Mouse (Mus musculus) thymus, postnatal 0 days (tissue): ENCODE measurements around the gene Tet3. TPM values are rescaled to one million over a fixed set of nuclear protein-coding genes. Genes with fewer than 3 reads are reported as not detected.
A peak's percentile ranks its signal among the peaks of the same experiment; 100 is the strongest.

Experiments used
- DNase-seq: peaks from one replicate; pipeline ENCODE4 v3.0.0-alpha.2; 2015; ENCODE audit warnings: low spot score
- microRNA-seq: library from miRNA; unstranded; fragments of <30 nt; microRNA quantifications from one replicate; pipeline ENCODE4, GENCODE M21; 2016; ENCODE audit warnings: borderline number of aligned reads
- polyA plus RNA-seq: library from polyadenylated mRNA; unstranded; fragments of >200 nt; fragmentation: Nextera tagmentation; extraction: Ambion mirVana; gene quantifications from 2 replicates; pipeline ENCODE4 v1.2.1, GENCODE M21; 2015

Gene Tet3
- polyA plus RNA-seq, 1 experiment from 2014 or later, result 24.1 TPM

DNA sequence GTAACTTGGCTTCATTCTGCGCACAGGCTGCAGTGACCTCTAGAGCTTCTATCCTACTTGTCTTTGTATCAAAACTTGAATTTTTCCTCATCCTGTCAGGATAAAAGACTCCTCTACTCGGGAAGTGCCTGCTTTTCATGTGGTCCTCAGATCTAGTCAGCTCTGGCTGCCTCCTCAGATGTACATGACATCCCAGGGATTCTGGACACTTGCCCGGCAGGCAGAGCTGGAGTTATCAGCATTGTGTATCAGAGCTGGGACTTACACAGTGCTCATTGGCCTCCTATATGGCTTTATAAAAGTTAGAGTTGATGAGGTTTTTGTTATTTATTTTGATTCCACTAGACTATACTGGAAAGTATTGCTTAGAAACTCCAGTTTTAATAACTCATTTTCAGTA, 117.5 kb downstream of the Tet3 start:
- no peak for DNase-seq

DNA sequence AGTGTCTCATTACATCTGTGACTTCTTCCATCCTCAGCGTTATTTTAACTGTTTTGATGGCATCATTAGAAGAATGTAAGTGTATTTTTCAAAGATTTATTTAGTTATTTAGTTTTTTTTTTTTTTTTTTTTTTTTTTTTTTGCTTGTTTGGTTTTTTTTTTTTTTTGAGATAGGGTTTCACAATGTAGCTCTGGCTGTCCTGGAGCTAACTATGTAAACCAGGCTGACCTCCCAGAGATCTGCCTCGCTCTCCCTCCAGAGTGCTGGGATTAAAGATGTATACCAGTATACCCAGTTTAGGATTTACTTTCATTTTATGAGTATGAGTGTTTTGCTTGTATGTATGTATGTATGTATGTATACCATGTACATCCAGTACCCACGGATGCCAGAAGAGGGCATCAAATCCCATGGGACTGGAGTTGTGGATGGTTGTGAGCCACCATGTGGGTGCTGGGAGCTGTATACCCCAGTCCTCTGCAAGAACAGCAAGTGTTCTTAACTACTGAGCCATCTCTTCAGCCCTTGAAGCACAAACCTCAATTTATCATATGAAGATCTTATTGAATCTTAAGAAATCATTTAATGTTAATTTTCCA, 131.2 kb downstream of the Tet3 start:
- no peak for DNase-seq

DNA sequence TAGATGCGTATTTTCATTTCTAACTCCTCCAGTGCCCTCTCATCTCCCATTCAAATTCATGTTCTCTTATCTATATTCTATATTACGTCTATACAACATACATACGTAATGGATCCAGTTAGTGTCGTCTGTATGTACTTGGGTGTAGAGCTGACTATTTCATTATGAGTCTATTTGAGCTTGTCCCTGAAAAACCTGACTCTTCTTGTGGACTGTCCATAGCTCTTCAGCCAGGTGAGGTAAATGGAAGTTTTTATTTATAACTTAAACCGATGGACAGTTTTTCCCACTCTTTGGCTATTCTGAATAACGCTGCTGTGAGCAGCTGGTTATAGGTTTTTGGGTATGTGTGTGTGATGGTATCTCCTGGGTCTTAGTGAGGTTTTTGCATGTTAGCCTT, 132.1 kb downstream of the Tet3 start:
- no peak for DNase-seq

DNA sequence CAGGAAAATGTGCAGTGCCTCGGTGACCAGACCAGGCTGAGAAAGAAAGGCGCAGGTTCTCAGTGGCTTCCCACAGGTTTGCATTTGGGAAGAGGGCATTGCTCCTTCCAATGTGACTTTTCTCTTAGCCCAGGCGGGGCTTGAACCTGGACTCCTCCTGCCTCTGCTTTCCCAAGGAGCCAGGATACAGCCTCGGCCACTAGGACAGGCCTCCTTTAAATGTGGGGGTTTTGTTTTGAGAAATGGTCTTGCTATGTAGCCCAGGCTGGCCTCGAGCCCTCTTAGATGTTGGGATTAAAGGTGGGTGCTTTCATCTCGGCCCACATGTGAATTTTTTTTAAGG, 132.5 kb downstream of the Tet3 start:
- no peak for DNase-seq

DNA sequence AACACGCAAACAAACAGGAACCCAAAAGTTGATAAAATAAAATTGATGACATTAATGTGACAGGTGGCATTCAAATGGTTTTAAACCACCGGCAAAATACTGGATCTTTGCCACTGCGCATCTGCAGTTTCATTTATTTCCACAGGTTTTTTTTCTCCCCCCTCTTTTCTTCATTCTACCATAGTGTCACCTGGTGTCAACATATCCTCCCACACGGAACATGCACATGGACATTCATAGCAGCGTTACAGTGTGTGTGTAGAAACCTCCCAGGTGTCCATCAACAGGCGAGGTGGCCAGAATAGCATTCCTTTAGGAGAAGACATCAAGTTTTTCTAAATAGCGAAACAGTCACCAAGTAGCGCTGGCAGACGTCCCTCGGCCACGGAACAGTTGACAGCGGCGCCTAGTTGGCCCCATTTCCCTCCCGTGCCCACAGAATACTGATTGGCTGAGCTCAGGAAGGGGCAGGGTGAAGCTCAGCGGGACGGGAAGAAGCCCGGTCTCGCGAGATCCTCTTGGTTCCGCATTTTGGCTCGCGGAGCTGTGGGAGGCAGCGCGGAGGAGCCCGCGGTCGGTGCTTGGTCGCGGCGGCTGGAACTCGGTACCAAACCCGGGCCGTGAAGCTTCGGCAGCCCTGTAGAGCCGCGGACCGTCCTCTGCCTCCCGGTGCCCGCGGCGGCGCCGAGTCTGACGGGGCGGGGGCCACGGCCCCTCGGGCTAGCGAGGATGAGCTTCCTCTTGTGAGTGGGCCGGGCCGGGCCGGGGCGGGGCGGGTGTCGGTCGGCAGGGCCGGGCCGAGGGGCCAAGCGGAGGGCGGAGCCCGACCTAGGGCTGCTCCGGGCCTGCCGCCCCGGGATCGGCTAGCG, 133.1 kb downstream of the Tet3 start, which contains the start of the genes Mthfd2 and Mob1a:
Mthfd2 (minus strand) TSS at position 384 of the 869 bp plus-strand sequence.
Mob1a (plus strand) TSS at position 492 of the 869 bp plus-strand sequence.
- peak; percentile 97 for DNase-seq

DNA sequence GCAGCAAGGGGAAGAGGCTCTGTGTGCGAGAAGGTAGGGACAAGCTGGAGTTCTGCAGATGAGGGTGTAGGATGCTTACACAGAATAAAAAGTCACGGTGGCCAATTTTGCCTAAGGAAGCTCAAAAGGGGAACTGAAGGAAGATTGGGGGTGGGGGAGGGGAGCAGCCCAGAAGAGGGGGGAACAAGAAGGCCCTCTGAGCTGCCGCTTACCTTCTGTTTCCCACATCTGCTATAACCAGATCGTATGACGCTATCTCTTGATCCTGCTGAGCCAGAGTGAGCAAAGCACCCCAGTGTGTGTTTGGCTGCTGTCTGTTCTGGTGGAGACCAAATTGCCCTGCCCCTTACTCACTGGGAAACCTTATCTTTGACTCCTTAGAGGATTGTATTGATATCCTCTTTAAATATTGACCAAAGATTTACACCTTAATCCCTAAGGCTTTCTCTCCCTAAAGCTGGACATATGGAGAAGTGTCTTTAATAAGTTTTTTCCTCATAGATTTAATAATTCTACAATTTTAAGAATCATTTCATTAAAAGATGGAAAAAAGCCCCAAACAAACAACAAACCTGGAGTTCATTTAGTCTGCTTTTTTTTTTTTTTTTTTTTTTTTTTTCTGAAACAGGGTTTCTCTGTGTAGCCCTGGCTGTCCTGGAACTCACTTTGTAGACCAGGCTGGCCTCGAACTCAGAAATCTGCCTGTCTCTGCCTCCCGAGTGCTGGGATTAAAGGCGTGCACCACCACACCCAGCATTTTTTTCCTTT, 135.0 kb downstream of the Tet3 start:
- DNase-seq, result peak; percentile 9

DNA sequence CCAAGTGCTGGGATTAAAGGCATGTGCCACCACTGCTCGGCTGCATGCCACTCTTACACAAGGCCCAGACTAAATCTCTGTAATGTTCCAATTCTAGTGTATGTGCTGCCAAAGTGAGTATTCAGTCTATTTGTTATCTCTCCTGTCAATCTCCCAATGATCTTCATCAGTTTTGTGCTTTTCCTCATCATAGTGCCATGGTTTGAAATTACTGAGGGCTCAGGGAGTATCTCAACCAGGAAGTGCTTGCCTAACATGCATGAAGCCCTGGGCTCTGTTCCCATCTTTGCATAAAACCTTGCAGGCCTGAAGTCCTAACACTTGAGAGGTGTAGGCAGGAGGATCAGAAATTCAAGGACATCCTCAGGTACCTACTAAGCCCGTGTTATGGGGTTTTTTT, 136.1 kb downstream of the Tet3 start:
- DNase-seq, result no peak

DNA sequence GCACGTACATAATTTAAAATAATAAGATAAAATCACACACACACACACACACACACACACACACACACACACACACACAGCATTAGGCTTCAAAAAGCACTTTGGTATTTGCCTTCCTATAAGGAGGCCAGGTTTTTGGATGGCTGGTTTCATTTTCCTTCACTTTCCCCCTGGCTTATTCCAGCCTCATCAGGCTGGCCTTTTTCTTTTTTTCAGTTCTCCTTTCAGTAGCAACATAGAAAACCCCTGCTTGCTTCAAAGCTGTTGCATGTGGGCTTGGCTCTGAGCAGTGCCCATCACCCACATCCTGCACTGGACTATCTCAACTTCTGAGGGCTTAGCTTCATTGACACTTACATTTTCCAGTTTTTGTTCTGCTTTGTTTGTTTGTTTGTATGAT, 137.0 kb downstream of the Tet3 start:
- peak; percentile 10 for DNase-seq

DNA sequence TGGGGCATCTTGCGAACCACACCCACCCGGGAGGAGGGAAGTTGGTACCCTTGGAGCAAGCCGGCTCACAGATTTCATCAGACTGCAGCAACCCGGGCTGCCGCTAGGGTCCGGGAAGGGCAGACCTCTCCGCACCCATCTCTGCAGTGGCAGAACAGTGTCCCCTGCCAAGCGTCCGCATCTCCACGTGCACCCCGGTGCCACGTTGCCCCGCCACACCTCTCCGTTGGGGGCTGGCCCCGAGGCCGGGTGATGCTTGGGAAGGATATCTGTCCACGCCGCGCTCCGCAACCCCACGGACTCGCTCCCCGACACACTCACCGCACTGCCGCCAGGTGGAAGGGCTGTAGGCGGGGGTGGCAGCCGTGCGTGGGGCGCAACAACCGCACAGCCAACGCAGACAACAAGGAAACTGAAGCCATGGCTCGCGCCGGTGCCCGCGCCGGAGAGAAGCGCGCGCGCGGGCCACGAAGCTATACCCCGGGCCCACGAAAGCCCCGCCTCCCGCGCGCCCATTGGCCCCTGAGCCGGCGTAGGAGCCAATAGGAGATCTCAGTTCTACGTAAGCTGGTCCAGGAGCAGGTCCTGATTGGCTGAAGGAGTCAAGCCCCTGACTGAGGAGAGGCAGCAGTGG, 141.7 kb downstream of the Tet3 start:
- DNase-seq, result peak; percentile 91

DNA sequence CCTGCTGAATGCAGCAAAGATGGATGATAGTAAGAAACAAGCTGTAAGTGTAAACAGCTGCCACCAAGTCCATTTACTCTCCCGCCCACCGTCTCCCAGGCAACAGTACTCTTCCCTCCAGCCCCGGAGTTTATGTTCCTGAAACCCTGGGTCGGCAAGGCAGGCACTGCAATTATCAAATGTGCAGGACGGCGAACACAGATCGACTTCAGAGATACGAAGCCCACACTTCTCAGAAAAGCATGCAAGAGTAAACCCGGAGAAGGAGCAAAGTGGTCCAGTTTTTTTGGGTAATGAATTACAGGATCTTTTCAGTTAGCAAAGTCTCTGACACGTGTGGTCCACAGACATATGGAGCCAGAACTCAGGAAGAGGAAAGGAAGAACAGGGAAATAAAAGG, 142.9 kb downstream of the Tet3 start:
- DNase-seq, result no peak

DNA sequence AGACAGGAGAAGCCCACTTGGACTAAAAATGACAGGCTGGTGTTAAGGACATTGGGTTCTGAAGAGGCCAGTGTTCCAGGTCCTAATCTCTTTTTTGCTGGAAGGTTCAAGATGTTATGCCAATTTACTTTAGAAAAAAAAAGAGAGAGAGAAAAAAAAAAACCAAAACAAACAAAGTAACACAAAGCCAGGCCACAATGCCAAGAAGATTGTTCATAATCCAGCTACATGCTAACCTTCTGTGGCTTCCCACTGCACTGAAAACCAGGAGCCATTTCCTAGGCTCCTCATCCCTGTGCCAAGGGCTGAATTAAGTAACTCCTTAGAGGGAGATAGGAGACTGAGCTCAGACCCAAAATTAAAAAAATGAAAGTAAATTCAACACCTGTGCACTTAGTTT, 143.6 kb downstream of the Tet3 start:
- DNase-seq, result no peak

DNA sequence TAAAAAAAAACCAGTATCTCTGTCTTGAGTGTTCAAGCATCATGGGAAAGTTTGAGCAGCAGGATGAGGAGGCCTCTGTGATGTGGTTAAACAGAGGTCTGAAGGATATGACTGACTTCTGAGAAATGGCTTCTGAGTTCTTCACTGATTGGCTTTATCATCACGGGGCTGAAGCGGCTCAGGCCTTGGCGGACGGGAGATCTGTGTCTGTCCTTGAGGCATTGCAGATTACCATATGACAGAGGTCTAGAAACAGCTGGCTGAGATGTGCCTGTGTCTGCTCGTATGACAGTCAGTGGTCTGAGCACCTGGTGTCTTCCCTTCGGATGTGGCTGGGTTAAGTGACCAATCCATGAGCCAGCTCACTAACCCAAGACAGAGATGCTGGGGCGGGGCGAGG, 146.4 kb downstream of the Tet3 start:
- DNase-seq, result peak; percentile 45

Small RNA genes lying within 50 kb of the gene (microRNA-seq; reads per million reads assigned to microRNA genes)
- gene Mir6374, result not detected

Other genes with a start within 250 kb of the Tet3 start
- 0.07 and 0.17 TPM in 2 replicates for gene Slc4a5, start 239.3 kb downstream of the Tet3 start, polyA plus RNA-seq
- 40.7 and 48.6 TPM in 2 replicates for gene Mthfd2, start 133.2 kb downstream of the Tet3 start, polyA plus RNA-seq
- gene Mob1a, start 133.1 kb downstream of the Tet3 start, polyA plus RNA-seq, result 71.5 and 73.4 TPM in 2 replicates
- gene Bola3, start 109.9 kb downstream of the Tet3 start, polyA plus RNA-seq, result 216 and 226 TPM in 2 replicates
- 71.6 and 81.6 TPM in 2 replicates for gene Dguok, start 47.9 kb upstream of the Tet3 start, polyA plus RNA-seq
- gene Actg2, start 77.2 kb upstream of the Tet3 start, polyA plus RNA-seq, result 1.6 and 2.1 TPM in 2 replicates
- 29.6 and 30.0 TPM in 2 replicates for gene Stambp, start 113.6 kb upstream of the Tet3 start, polyA plus RNA-seq
- gene Clec4f, start 197.1 kb upstream of the Tet3 start, polyA plus RNA-seq, result 0.53 and 0.88 TPM in 2 replicates
- gene Cd207, start 218.8 kb upstream of the Tet3 start, polyA plus RNA-seq, result 1.1 and 1.2 TPM in 2 replicates